Mouse (Mus musculus): ENCODE measurements around the gene Agap1.

GRCm38 (mm10) chr1:89647505-89647904 lies 192.9 kb downstream of the Agap1 start:
- TF ChIP-seq CTCF (IDR thresholded peaks at IDR 0.05; ENCODE audit: control insufficient read depth, insufficient read depth, low read length) (no peak), POLR2A (IDR thresholded peaks at IDR 0.05; ENCODE audit: borderline replicate concordance, control insufficient read depth, low read depth, low read length) (no peak)

Measured in bone marrow, adult 2 months (tissue).